Mouse (Mus musculus) gonadal fat pad, adult 2 months (tissue): ENCODE measurements around the gene Rab3ip. TPM values are rescaled to one million over a fixed set of nuclear protein-coding genes. Genes with fewer than 3 reads are reported as not detected.

Experiments used
- DNase-seq: peaks from one replicate; pipeline ENCODE4 v3.0.0-alpha.2; 2012; ENCODE audit warnings: low read depth
- polyA plus RNA-seq: library from polyadenylated mRNA; depleted of rRNA; stranded (reverse); fragments of >200 nt; gene quantifications from 2 replicates; pipeline ENCODE4 v1.2.3, GENCODE M21; 2012; rRNA removed

Rab3ip gene
- 293 and 458 TPM in 2 replicates for polyA plus RNA-seq

- DNase-seq, result no peak
These were observed at the start of gene Rab3ip for GRCm38 (mm10) chr10:116950009-116950769. TSS of gene Rab3ip (minus strand) at chr10:116950769.

GRCm38 (mm10) chr10:116998716-116999455, 48.3 kb upstream of the Rab3ip start:
- no peak for DNase-seq

- no peak for DNase-seq
These were observed 45.6 kb upstream of the Rab3ip start for GRCm38 (mm10) chr10:116996236-116996600.

GRCm38 (mm10) chr10:116995584-116996235, 45.1 kb upstream of the Rab3ip start:
- no peak for DNase-seq

- no peak for DNase-seq
These were observed 44.6 kb upstream of the Rab3ip start for GRCm38 (mm10) chr10:116995162-116995561.

GRCm38 (mm10) chr10:116993971-116994370, 43.4 kb upstream of the Rab3ip start:
- no peak for DNase-seq

- no peak for DNase-seq
These were observed 35.9 kb upstream of the Rab3ip start, which contains the start of gene Best3 for GRCm38 (mm10) chr10:116986264-116987082. TSS of gene Best3 (plus strand) at chr10:116986314.

GRCm38 (mm10) chr10:116984836-116985235, 34.3 kb upstream of the Rab3ip start:
- DNase-seq, result no peak

GRCm38 (mm10) chr10:116982526-116982925, 32.0 kb upstream of the Rab3ip start:
- no peak for DNase-seq

- DNase-seq, result no peak
These were observed 30.3 kb upstream of the Rab3ip start for GRCm38 (mm10) chr10:116980888-116981287.

GRCm38 (mm10) chr10:116980273-116980672, 29.7 kb upstream of the Rab3ip start:
- DNase-seq, result no peak

GRCm38 (mm10) chr10:116978841-116979240, 28.3 kb upstream of the Rab3ip start:
- DNase-seq, result no peak

GRCm38 (mm10) chr10:116977858-116978257, 27.3 kb upstream of the Rab3ip start:
- no peak for DNase-seq

GRCm38 (mm10) chr10:116977455-116977854, 26.9 kb upstream of the Rab3ip start:
- DNase-seq, result no peak

- no peak for DNase-seq
These were observed 21.9 kb upstream of the Rab3ip start, which contains the start of gene Gm10271 for GRCm38 (mm10) chr10:116972509-116972908. TSS of gene Gm10271 (minus strand) at chr10:116972609.

- no peak for DNase-seq
These were observed 18.2 kb upstream of the Rab3ip start for GRCm38 (mm10) chr10:116968741-116969140.

- DNase-seq, result no peak
These were observed 15.5 kb upstream of the Rab3ip start for GRCm38 (mm10) chr10:116966065-116966464.

GRCm38 (mm10) chr10:116965297-116965696, 14.7 kb upstream of the Rab3ip start:
- no peak for DNase-seq

- DNase-seq, result no peak
These were observed 14.0 kb upstream of the Rab3ip start for GRCm38 (mm10) chr10:116964571-116964970.

GRCm38 (mm10) chr10:116964084-116964483, 13.5 kb upstream of the Rab3ip start:
- no peak for DNase-seq

GRCm38 (mm10) chr10:116962803-116963202, 12.2 kb upstream of the Rab3ip start:
- no peak for DNase-seq

GRCm38 (mm10) chr10:116962152-116962551, 11.6 kb upstream of the Rab3ip start:
- DNase-seq, result no peak
